Mouse (Mus musculus) MEL (cell line): ENCODE data around the gene Skor1. TPM values are rescaled to one million over a fixed set of nuclear protein-coding genes. Genes with fewer than 3 reads are reported as not detected.

Source experiments
- DNase-seq: peaks from one replicate; pipeline ENCODE4 v3.0.0; 2011; ENCODE audit warnings: low read depth, low spot score
- H3K27ac ChIP-seq: 2 replicates; pipeline ENCODE4 v1.5.1; 2012; ENCODE audit warnings: low read depth, mild to moderate bottlenecking, control low read depth, low read length, moderate library complexity; ENCODE audit not compliant: control insufficient read depth
- H3K27me3 ChIP-seq, 2 experiments: fragments of 150-350 bp in 1 of 2; sonication (generic) in 1 of 2; 2 replicates each; pipeline ENCODE4 v1.6.1; 2012; ENCODE audit warnings: low read length in 2 of 2, mild to moderate bottlenecking in 2 of 2, improper control_type of control experiment in 1 of 2, moderate library complexity in 1 of 2; ENCODE audit not compliant: insufficient read depth in 2 of 2, control insufficient read depth in 1 of 2
- H3K36me3 ChIP-seq, 2 experiments: 2 replicates each; pipeline ENCODE4 v1.6.1; 2012 to 2014; ENCODE audit warnings: low read length in 2 of 2, improper control_type of control experiment in 1 of 2, inconsistent platforms in 1 of 2, mild to moderate bottlenecking in 1 of 2; ENCODE audit not compliant: insufficient read depth in 2 of 2, control insufficient read depth in 1 of 2
- H3K4me1 ChIP-seq, 2 experiments: fragments of 150-350 bp in 1 of 2; sonication (generic) in 1 of 2; 2 replicates each; pipeline ENCODE4 v1.6.1; 2012; ENCODE audit warnings: low read length in 2 of 2, improper control_type of control experiment in 1 of 2, mild to moderate bottlenecking in 1 of 2; ENCODE audit not compliant: insufficient read depth in 2 of 2, control insufficient read depth in 1 of 2
- H3K4me3 ChIP-seq, 2 experiments: fragments of 150-350 bp in 1 of 2; sonication (generic) in 1 of 2; 2 replicates each; pipeline ENCODE4 v1.5.1; 2012; ENCODE audit warnings: low read depth in 2 of 2, low read length in 2 of 2, mild to moderate bottlenecking in 2 of 2, moderate library complexity in 2 of 2, control low read depth in 1 of 2, improper control_type of control experiment in 1 of 2; ENCODE audit not compliant: control insufficient read depth in 1 of 2, insufficient read depth in 1 of 2
- H3K79me2 ChIP-seq: 2 replicates; pipeline ENCODE4 v1.6.1; 2012; ENCODE audit warnings: mild to moderate bottlenecking, low read length, moderate library complexity; ENCODE audit not compliant: control insufficient read depth, poor library complexity, insufficient read depth
- H3K9ac ChIP-seq: 2 replicates; pipeline ENCODE4 v1.6.1; 2012; ENCODE audit warnings: low read depth, mild to moderate bottlenecking, control low read depth, low read length, moderate library complexity; ENCODE audit not compliant: control insufficient read depth, poor library complexity, severe bottlenecking
- H3K9me3 ChIP-seq: fragments of 150-350 bp; sonication (generic); replicated peaks from 2 replicates; pipeline ENCODE4 v1.6.1; 2012; ENCODE audit warnings: mild to moderate bottlenecking, low read length, improper control_type of control experiment, moderate library complexity; ENCODE audit not compliant: insufficient read depth
- BHLHE40 ChIP-seq: IDR thresholded peaks from 2 replicates; pipeline ENCODE4 v1.6.1; 2012; ENCODE audit warnings: low read depth, mild to moderate bottlenecking, inconsistent platforms, low read length, improper control_type of control experiment, borderline replicate concordance
- CHD1 ChIP-seq: IDR thresholded peaks from 2 replicates; pipeline ENCODE4 v1.6.1; 2012; ENCODE audit warnings: low read depth, mild to moderate bottlenecking, inconsistent platforms, low read length, improper control_type of control experiment
- CHD2 ChIP-seq: IDR thresholded peaks from 2 replicates; pipeline ENCODE4 v1.6.1; 2011; ENCODE audit warnings: low read length, improper control_type of control experiment
- CTCF ChIP-seq, 3 experiments: IDR thresholded peaks in 2 of 3; conservative IDR thresholded peaks in 1 of 3; 2 replicates each; pipeline ENCODE4 v1.5.1; 2011 to 2012; ENCODE audit warnings: low read length in 3 of 3, low read depth in 2 of 3, mild to moderate bottlenecking in 2 of 3, improper control_type of control experiment in 1 of 3, inconsistent platforms in 1 of 3, mixed read lengths in 1 of 3, moderate library complexity in 1 of 3; ENCODE audit not compliant: control insufficient read depth in 1 of 3, insufficient read depth in 1 of 3, poor library complexity in 1 of 3, severe bottlenecking in 1 of 3
- E2F4 ChIP-seq: IDR thresholded peaks from 2 replicates; pipeline ENCODE4 v1.6.1; 2011; ENCODE audit warnings: low read depth, low read length, improper control_type of control experiment, borderline replicate concordance
- ELF1 ChIP-seq: IDR thresholded peaks from 2 replicates; pipeline ENCODE4 v1.6.1; 2014; ENCODE audit warnings: low read depth, mild to moderate bottlenecking, inconsistent platforms, low read length, improper control_type of control experiment, moderate library complexity
- EP300 ChIP-seq, 2 experiments: IDR thresholded peaks; 2 replicates each; pipeline ENCODE4 v1.6.1; 2011; ENCODE audit warnings: improper control_type of control experiment in 2 of 2, low read length in 2 of 2, low read depth in 1 of 2, mild to moderate bottlenecking in 1 of 2
- GABPA ChIP-seq: IDR thresholded peaks from 2 replicates; pipeline ENCODE4 v1.6.1; 2012; ENCODE audit warnings: low read depth, mild to moderate bottlenecking, inconsistent platforms, low read length, improper control_type of control experiment, moderate library complexity
- GATA1 ChIP-seq: IDR thresholded peaks from 2 replicates; pipeline ENCODE4 v1.6.1; 2011; ENCODE audit warnings: low read depth, low read length, improper control_type of control experiment
- HCFC1 ChIP-seq: IDR thresholded peaks from 2 replicates; pipeline ENCODE4 v1.6.1; 2012; ENCODE audit warnings: low read depth, mild to moderate bottlenecking, inconsistent platforms, low read length, improper control_type of control experiment, moderate library complexity
- JUND ChIP-seq: IDR thresholded peaks from 2 replicates; pipeline ENCODE4 v1.6.1; 2011; ENCODE audit warnings: low read depth, mild to moderate bottlenecking, improper control_type of control experiment, low read length
- KAT2A ChIP-seq: conservative IDR thresholded peaks from 2 replicates; pipeline ENCODE4 v1.6.1; 2012; ENCODE audit warnings: low read depth, low read length, improper control_type of control experiment, inconsistent platforms
- MAX ChIP-seq: IDR thresholded peaks from 2 replicates; pipeline ENCODE4 v1.6.1; 2011; ENCODE audit warnings: low read length, improper control_type of control experiment
- MAZ ChIP-seq: IDR thresholded peaks from 2 replicates; pipeline ENCODE4 v1.6.1; 2012; ENCODE audit warnings: low read depth, mild to moderate bottlenecking, inconsistent platforms, low read length, improper control_type of control experiment
- MYB ChIP-seq: IDR thresholded peaks from 2 replicates; pipeline ENCODE4 v1.6.1; 2011; ENCODE audit warnings: mild to moderate bottlenecking, low read depth, low read length, improper control_type of control experiment
- NELFE ChIP-seq: IDR thresholded peaks from 2 replicates; pipeline ENCODE4 v1.6.1; 2011; ENCODE audit warnings: low read depth, low read length, improper control_type of control experiment
- NRF1 ChIP-seq: IDR thresholded peaks from 2 replicates; pipeline ENCODE4 v1.6.1; 2014; ENCODE audit warnings: low read depth, mild to moderate bottlenecking, inconsistent platforms, low read length, improper control_type of control experiment, moderate library complexity; ENCODE audit not compliant: poor library complexity, insufficient read depth, severe bottlenecking
- POLR2A ChIP-seq, 2 experiments: IDR thresholded peaks; 2 replicates each; pipeline ENCODE4 v1.6.1; 2011 to 2012; ENCODE audit warnings: low read length in 2 of 2, mild to moderate bottlenecking in 2 of 2, control low read depth in 1 of 2, improper control_type of control experiment in 1 of 2, low read depth in 1 of 2, moderate library complexity in 1 of 2; ENCODE audit not compliant: control insufficient read depth in 1 of 2, insufficient read depth in 1 of 2, poor library complexity in 1 of 2
- POLR2AphosphoS2 ChIP-seq: IDR thresholded peaks from 2 replicates; pipeline ENCODE4 v1.6.1; 2011; ENCODE audit warnings: low read length, improper control_type of control experiment
- POLR2AphosphoS5 ChIP-seq: IDR thresholded peaks from 2 replicates; pipeline ENCODE4 v1.6.1; 2012; ENCODE audit warnings: low read depth, borderline replicate concordance, mild to moderate bottlenecking, inconsistent platforms, low read length, moderate library complexity, mixed read lengths
- RAD21 ChIP-seq: IDR thresholded peaks from 2 replicates; pipeline ENCODE4 v1.6.1; 2011; ENCODE audit warnings: mild to moderate bottlenecking, low read depth, low read length, improper control_type of control experiment
- RCOR1 ChIP-seq: IDR thresholded peaks from 2 replicates; pipeline ENCODE4 v1.6.1; 2012; ENCODE audit warnings: low read depth, mild to moderate bottlenecking, inconsistent platforms, low read length, improper control_type of control experiment
- SMC3 ChIP-seq: IDR thresholded peaks from 2 replicates; pipeline ENCODE4 v1.6.1; 2011; ENCODE audit warnings: low read depth, low read length, improper control_type of control experiment
- TAL1 ChIP-seq: IDR thresholded peaks from 2 replicates; pipeline ENCODE4 v1.6.1; 2012; ENCODE audit warnings: mild to moderate bottlenecking, inconsistent platforms, low read length, moderate library complexity, mixed read lengths
- TCF12 ChIP-seq: IDR thresholded peaks from 2 replicates; pipeline ENCODE4 v1.6.1; 2014; ENCODE audit warnings: low read depth, mild to moderate bottlenecking, inconsistent platforms, low read length, improper control_type of control experiment, moderate library complexity
- UBTF ChIP-seq: IDR thresholded peaks from 2 replicates; pipeline ENCODE4 v1.6.1; 2012; ENCODE audit warnings: low read depth, mild to moderate bottlenecking, inconsistent platforms, low read length, improper control_type of control experiment, moderate library complexity, borderline replicate concordance; ENCODE audit not compliant: insufficient read depth
- USF1 ChIP-seq: IDR thresholded peaks from 2 replicates; pipeline ENCODE4 v1.6.1; 2014; ENCODE audit warnings: low read depth, mild to moderate bottlenecking, inconsistent platforms, low read length, improper control_type of control experiment, moderate library complexity
- ZC3H11A ChIP-seq: IDR thresholded peaks from 2 replicates; pipeline ENCODE4 v1.6.1; 2012; ENCODE audit warnings: low read depth, mild to moderate bottlenecking, inconsistent platforms, low read length, improper control_type of control experiment
- ZMIZ1 ChIP-seq: IDR thresholded peaks from 2 replicates; pipeline ENCODE4 v1.6.1; 2012; ENCODE audit warnings: low read depth, mild to moderate bottlenecking, inconsistent platforms, low read length, improper control_type of control experiment, moderate library complexity
- ZNF384 ChIP-seq: IDR thresholded peaks from 2 replicates; pipeline ENCODE4 v1.6.1; 2012; ENCODE audit warnings: low read depth, mild to moderate bottlenecking, inconsistent platforms, low read length, improper control_type of control experiment
- polyA plus RNA-seq, 2 experiments: library from polyadenylated mRNA; stranded (reverse) in 1 of 2; unstranded in 1 of 2; fragments of >175 nt in 1 of 2; fragments of >200 nt in 1 of 2; gene quantifications; 2 replicates each; pipeline versions ENCODE4 v1.2.1 to v1.2.4; 2012; ENCODE audit warnings: low replicate concordance in 2 of 2, low read depth in 1 of 2; ENCODE audit not compliant: insufficient read length in 2 of 2, insufficient read depth in 1 of 2, missing spikeins in 1 of 2
- total RNA-seq: library from RNA; depleted of rRNA; stranded (reverse); fragments of 300-350 nt; gene quantifications from 2 replicates; pipeline ENCODE4 v1.2.3, GENCODE M21; 2012

Gene Skor1
- total and polyA plus RNA-seq, 3 experiments, result 0.06 TPM; not detected in 2

DNA sequence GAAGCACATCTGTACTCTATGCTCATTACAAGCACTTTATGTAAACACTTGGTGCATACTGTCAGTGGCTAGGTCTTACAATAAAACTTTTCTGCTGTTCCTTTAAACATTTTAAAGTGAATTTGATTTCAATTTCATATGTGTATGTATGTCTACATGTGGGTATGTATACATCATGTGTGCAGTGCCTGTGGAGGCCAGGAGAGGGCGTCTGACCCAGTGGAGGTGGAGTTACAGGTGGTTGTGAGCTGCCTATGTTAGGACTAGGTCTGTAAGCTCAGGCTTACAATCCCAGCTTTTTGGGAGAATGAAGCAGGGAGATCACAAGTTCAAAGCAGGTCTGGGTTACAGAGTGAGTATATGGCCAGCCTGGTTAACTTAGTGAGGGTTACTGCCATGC is 20.4 kb upstream of the Skor1 start:
- H3K36me3 ChIP-seq, result no peaks in the 10 kb centered on the region
- DNase-seq, result no peak
- H3K9ac ChIP-seq, result no peak overlapping the region
- no peaks in the 10 kb centered on the region for H3K79me2 ChIP-seq
- no peak overlapping the region for H3K27ac ChIP-seq
- no peaks in the 10 kb centered on the region for H3K9me3 ChIP-seq
- H3K27me3 ChIP-seq, result no peaks in the 10 kb centered on the region
- H3K4me3 ChIP-seq, result no peak overlapping the region
- H3K4me1 ChIP-seq, result no peaks in the 10 kb centered on the region
- TF ChIP-seq ZNF384 (no peak), CTCF (IDR thresholded peaks at IDR 0.05 in 2 of 3, conservative IDR thresholded peaks at IDR 0.05 in 1 of 3; ENCODE audit: control insufficient read depth in 1 of 3, insufficient read depth in 1 of 3, low read depth in 2 of 3, low read length in 3 of 3, poor library complexity in 1 of 3, severe bottlenecking in 1 of 3) (peak; percentile 17 to 31 (median 30); a peak in 5 of 6 replicates), USF1 (no peak), SMC3 (peak; percentile 4; the same call in 1 of the 2 replicates)

DNA sequence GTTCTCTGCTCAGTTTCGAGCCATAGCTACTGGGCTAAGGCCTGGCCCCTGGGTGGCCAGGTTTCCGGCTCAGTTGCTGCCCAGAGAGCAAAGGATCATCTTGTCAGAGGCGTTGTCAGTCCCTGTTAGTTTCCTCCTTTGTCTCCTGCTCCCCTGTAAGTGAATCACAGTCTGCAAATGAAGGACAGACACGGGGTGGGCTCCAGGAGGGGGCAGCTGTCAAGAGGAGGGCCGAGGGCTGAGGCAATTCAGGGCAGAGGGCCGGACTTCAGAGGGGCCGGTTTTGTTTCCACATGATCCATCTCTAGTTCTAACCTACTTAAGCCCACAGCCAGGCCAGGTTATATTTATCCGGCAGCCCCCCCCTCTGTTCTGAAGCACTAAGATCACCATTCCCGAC is 16.3 kb upstream of the Skor1 start:
- H3K27ac ChIP-seq, result no peak overlapping the region
- DNase-seq, result no peak
- H3K36me3 ChIP-seq, result no peaks in the 10 kb centered on the region

DNA sequence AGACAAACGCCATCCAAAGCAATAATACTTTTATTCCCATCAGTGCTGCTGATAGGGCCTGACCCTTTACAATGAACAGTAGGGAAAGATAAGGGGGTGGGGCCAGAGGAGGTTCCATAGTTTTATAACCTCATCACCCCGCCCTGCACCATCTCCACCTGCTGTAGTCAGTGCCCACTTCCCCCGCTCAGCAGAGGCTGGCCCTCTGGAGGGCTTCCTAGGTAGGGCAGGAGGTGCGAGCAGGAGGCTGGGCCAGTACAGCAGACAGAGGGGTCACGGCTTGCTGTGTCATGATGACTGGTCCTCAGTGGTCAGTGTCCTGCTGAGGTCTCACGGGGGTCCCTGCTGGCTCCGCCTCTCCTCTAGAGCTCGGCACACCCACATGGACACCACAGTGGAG is 15.0 kb upstream of the Skor1 start:
- Histone ChIP-seq H3K9me3 (no peaks in the 10 kb centered on the region), H3K9ac (no peak overlapping the region), H3K4me3 (no peak overlapping the region), H3K36me3 (no peaks in the 10 kb centered on the region), H3K79me2 (no peaks in the 10 kb centered on the region), H3K4me1 (no peaks in the 10 kb centered on the region)
- TF ChIP-seq GATA1 (no peak), JUND (no peak), ZNF384 (no peak), MYB (no peak), TCF12 (no peak), ZMIZ1 (no peak), KAT2A (no peak), E2F4 (no peak), HCFC1 (no peak), USF1 (no peak), ZC3H11A (no peak), ELF1 (no peak), GABPA (no peak), BHLHE40 (no peak), POLR2AphosphoS2 (no peak), NELFE (no peak), CHD1 (no peak), TAL1 (no peak), POLR2A (IDR thresholded peaks at IDR 0.05; ENCODE audit: control insufficient read depth in 1 of 2, insufficient read depth in 1 of 2, low read depth in 1 of 2, low read length in 2 of 2, poor library complexity in 1 of 2) (no peak)
- TF ChIP-seq, all 39 proteins: peak for 0
- Histone ChIP-seq H3K27me3 (no peaks in the 10 kb centered on the region), H3K27ac (no peak overlapping the region)
- DNase-seq, result no peak

More for the DNA sequence above, 16.3 kb upstream of the Skor1 start:
- H3K4me3 ChIP-seq, result no peak overlapping the region
- no peaks in the 10 kb centered on the region for H3K27me3 ChIP-seq
- no peaks in the 10 kb centered on the region for H3K79me2 ChIP-seq
- H3K9ac ChIP-seq, result no peak overlapping the region
- no peaks in the 10 kb centered on the region for H3K4me1 ChIP-seq
- TF ChIP-seq RAD21 (no peak), CHD2 (no peak), MAX (no peak), RCOR1 (no peak), JUND (no peak), NELFE (no peak), KAT2A (no peak), GATA1 (no peak), ZMIZ1 (no peak), UBTF (no peak), POLR2AphosphoS5 (no peak), CHD1 (no peak), ZNF384 (no peak), TAL1 (no peak), GABPA (no peak), EP300 (IDR thresholded peaks at IDR 0.05; ENCODE audit: low read depth in 1 of 2, low read length in 2 of 2) (no peak), NRF1 (no peak), MAZ (no peak), E2F4 (no peak), SMC3 (no peak)
- H3K9me3 ChIP-seq, result no peaks in the 10 kb centered on the region
